Mouse (Mus musculus) midbrain, embryonic 12.5 days (tissue): ENCODE results near the gene Slc6a19. TPM values are rescaled to one million over a fixed set of nuclear protein-coding genes. Genes with fewer than 3 reads are reported as not detected.
A peak's percentile ranks its signal among the peaks of the same experiment; 100 is the strongest.
"Not testable (repeated sequence)": the region's sequence is repeated elsewhere in the genome, so short reads cannot be mapped to it uniquely, and the experiment has no call there.

Experiments
- ATAC-seq: fragments of 200-750 bp; cut with Nextera tagmentation; 2 replicates; pipeline ENCODE4 v1.8.0; 2017; ENCODE audit warnings: low read depth, moderate TSS enrichment, moderate library complexity; ENCODE audit not compliant: low FRiP score
- H3K27ac ChIP-seq: fragments of 300-500 bp; sonication (generic); replicated peaks from 2 replicates; pipeline ENCODE4 v1.5.1; 2016; ENCODE audit warnings: mild to moderate bottlenecking
- H3K27me3 ChIP-seq: fragments of 300-500 bp; sonication (generic); 2 replicates; pipeline ENCODE4 v1.6.1; 2016; ENCODE audit warnings: mild to moderate bottlenecking
- H3K36me3 ChIP-seq: fragments of 300-500 bp; sonication (generic); 2 replicates; pipeline ENCODE4 v1.6.1; 2016
- H3K4me1 ChIP-seq: fragments of 300-500 bp; sonication (generic); 2 replicates; pipeline ENCODE4 v1.6.1; 2016
- H3K4me2 ChIP-seq: fragments of 300-500 bp; sonication (generic); replicated peaks from 2 replicates; pipeline ENCODE4 v1.6.1; 2016; ENCODE audit warnings: mild to moderate bottlenecking, moderate library complexity
- H3K4me3 ChIP-seq: fragments of 300-500 bp; sonication (generic); 2 replicates; pipeline ENCODE4 v1.5.1; 2016; ENCODE audit warnings: mild to moderate bottlenecking
- H3K9ac ChIP-seq: fragments of 300-500 bp; sonication (generic); replicated peaks from 2 replicates; pipeline ENCODE4 v1.6.1; 2016; ENCODE audit warnings: mild to moderate bottlenecking, moderate library complexity
- H3K9me3 ChIP-seq: fragments of 300-500 bp; sonication (generic); 2 replicates; pipeline ENCODE4 v1.6.1; 2016; ENCODE audit warnings: mild to moderate bottlenecking
- WGBS: fragments of 180-500 bp; shearing (Covaris S2); methylation state at CpG from one replicate; pipeline ENCODE4 v1.1.7; 2016; 5-methylcytosine and 5-hydroxymethylcytosine counted together
- polyA plus RNA-seq: library from polyadenylated mRNA; unstranded; fragments of >200 nt; fragmentation: Nextera tagmentation; extraction: Ambion mirVana; gene quantifications from 2 replicates; pipeline ENCODE4 v1.2.1, GENCODE M21; 2016

The Slc6a19 gene
- polyA plus RNA-seq, 1 experiment from 2014 or later: 0.15 TPM

- Histone ChIP-seq H3K27ac (no peak overlapping the region), H3K36me3 (no peaks in the 10 kb centered on the region), H3K4me1 (no peaks in the 10 kb centered on the region), H3K4me3 (no peak overlapping the region), H3K4me2 (no peak overlapping the region), H3K9ac (no peak overlapping the region), H3K9me3 (no peaks in the 10 kb centered on the region), H3K27me3 (no peaks in the 10 kb centered on the region)
- 87% methylated on average over 5 of the region's 5 CpGs for WGBS
- ATAC-seq: no peak
Measured at GRCm38 (mm10) chr13:73711803-73712202, 7.1 kb upstream of the Slc6a19 start.

DNA sequence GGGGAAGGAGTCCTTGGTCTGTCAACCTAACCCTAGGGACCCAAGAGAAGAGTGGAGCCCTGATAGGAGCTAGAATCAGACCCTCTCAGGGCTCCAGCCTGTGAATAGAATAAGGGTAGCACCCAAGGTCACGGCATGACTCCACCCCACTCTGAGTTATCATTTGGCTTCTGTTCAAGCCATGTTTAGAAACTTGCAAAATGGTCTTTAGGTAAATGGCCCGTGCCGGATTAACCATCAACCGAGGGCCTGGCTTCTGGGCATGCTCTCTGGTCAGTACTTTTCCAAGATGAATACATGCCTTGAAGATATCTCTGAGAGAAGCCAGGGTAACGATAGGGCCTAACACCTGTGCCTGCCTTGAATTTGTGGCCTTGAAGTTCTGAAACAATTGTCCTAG, 6.6 kb upstream of the Slc6a19 start:
- H3K4me3 ChIP-seq: no peak overlapping the region
- no peaks in the 10 kb centered on the region for H3K27me3 ChIP-seq
- 92% methylated on average over 5 of the region's 5 CpGs for WGBS
- H3K4me1 ChIP-seq: no peaks in the 10 kb centered on the region
- no peaks in the 10 kb centered on the region for H3K36me3 ChIP-seq
- H3K4me2 ChIP-seq: no peak overlapping the region
- no peaks in the 10 kb centered on the region for H3K9me3 ChIP-seq
- H3K27ac ChIP-seq: no peak overlapping the region
- H3K9ac ChIP-seq: no peak overlapping the region
- no peak for ATAC-seq

DNA sequence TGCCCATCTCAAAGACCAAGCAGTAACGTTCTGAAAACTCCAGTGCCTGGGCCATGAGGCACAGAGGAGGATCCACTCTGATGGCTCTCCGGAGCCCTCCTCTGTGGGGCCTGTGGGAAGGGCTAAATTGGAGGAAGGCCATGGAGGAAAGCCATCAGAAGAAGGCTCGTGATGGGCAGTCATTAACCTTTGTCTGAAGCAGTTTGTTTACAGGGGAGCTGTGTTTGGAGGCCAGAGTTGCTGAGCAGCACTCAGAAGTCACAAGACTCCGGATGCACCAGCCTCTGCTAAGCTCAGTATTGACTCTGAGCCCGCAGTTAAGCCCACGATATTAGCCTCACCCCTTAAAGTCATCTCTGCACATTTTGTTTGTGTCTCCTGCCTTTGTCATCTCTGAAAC, 4.8 kb upstream of the Slc6a19 start:
- no peaks in the 10 kb centered on the region for H3K27me3 ChIP-seq
- no peaks in the 10 kb centered on the region for H3K9me3 ChIP-seq
- no peak overlapping the region for H3K9ac ChIP-seq
- no peaks in the 10 kb centered on the region for H3K36me3 ChIP-seq
- 74% methylated on average over 6 of the region's 6 CpGs for WGBS
- H3K4me3 ChIP-seq: no peak overlapping the region
- H3K4me1 ChIP-seq: no peaks in the 10 kb centered on the region
- no peak for ATAC-seq
- no peak overlapping the region for H3K27ac ChIP-seq
- H3K4me2 ChIP-seq: no peak overlapping the region

GRCm38 (mm10) chr13:73703486-73703885, 1.2 kb downstream of the Slc6a19 start:
- H3K4me1 ChIP-seq, H3K9ac ChIP-seq, H3K4me2 ChIP-seq, H3K36me3 ChIP-seq, H3K4me3 ChIP-seq, ATAC-seq, H3K9me3 ChIP-seq, H3K27ac ChIP-seq, H3K27me3 ChIP-seq: not testable (repeated sequence)
- WGBS: 87% methylated on average over 4 of the region's 4 CpGs

DNA sequence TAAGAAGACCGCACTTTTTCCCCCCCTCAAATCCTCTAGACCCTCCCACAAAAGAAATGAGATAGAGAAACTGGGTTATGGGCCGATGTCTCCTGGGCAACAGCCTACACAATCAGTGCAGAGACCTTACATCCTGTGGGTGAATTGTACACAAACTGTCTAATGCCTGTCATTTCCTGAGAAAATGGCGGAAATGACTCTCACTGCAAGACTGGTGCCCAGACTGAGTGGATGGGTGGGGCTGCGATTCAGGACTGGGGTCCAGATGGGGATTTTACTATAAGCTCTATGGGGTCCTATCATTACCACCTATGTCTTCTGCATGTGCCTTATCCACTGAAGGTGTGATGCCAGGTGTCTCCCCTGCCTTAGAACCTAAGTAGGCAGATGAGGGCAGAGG, 1.9 kb downstream of the Slc6a19 start:
- Histone ChIP-seq H3K9ac (no peak overlapping the region), H3K27me3 (no peaks in the 10 kb centered on the region), H3K4me1 (no peaks in the 10 kb centered on the region), H3K4me2 (no peak overlapping the region), H3K4me3 (no peak overlapping the region), H3K27ac (no peak overlapping the region), H3K9me3 (no peaks in the 10 kb centered on the region), H3K36me3 (no peaks in the 10 kb centered on the region)
- ATAC-seq: no peak
- 90% methylated on average over 4 of the region's 4 CpGs for WGBS

- ATAC-seq: no peak
- Histone ChIP-seq H3K9ac (no peak overlapping the region), H3K27ac (no peak overlapping the region), H3K36me3 (no peaks in the 10 kb centered on the region), H3K4me3 (no peak overlapping the region), H3K27me3 (no peaks in the 10 kb centered on the region), H3K9me3 (no peaks in the 10 kb centered on the region), H3K4me1 (no peaks in the 10 kb centered on the region), H3K4me2 (no peak overlapping the region)
- 84% methylated on average over 9 of the region's 9 CpGs for WGBS
Measured at GRCm38 (mm10) chr13:73701161-73701883, 3.3 kb downstream of the Slc6a19 start.

DNA sequence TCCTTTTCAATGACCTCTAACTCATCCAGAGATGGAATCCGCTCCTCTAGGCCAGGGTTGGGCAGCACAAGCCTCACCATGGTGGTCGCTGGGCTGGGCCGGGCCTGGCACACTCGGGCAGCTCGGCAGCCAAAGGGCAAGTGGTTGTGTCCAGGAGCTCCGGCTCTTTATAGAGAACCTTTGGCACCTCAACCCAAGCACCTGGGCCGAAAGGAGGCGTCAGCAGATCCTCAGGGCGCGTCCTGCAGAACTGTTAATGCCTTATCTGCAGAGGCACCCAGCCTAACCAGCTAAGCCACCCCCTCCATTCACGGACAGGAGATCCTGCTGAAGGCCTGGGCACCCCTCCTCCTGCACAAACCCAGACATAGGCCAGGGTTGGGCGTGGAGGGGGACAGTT, 4.1 kb downstream of the Slc6a19 start:
- H3K27ac ChIP-seq: no peak overlapping the region

DNA sequence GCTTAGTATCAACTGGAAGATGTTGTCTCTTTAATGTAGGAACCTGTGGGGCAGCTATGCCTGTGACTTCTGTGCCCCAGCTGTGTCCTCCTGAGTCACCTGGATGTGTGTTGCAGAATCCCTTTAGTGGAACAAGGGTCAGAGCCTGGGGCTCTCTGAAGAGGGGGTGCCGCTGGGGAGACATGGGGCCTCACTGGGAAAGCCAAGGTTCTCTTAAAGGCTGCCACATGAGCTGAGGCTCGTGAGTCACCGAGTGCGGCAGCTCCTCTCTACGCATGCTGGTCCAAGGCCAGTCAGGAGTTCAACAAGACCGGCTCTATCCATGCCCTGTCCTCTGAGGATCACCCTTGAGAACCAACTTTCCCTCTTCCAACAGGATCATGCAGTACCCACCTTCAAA, 5.0 kb downstream of the Slc6a19 start:
- Histone ChIP-seq H3K4me1 (no peaks in the 10 kb centered on the region), H3K9ac (no peak overlapping the region), H3K36me3 (no peaks in the 10 kb centered on the region), H3K4me3 (no peak overlapping the region), H3K9me3 (no peaks in the 10 kb centered on the region), H3K4me2 (no peak overlapping the region), H3K27me3 (no peaks in the 10 kb centered on the region), H3K27ac (no peak overlapping the region)
- ATAC-seq: no peak
- WGBS: 89% methylated on average over 6 of the region's 6 CpGs

More for the DNA sequence above, 4.1 kb downstream of the Slc6a19 start:
- Histone ChIP-seq H3K4me1 (no peaks in the 10 kb centered on the region), H3K27me3 (no peaks in the 10 kb centered on the region), H3K9me3 (no peaks in the 10 kb centered on the region), H3K4me3 (no peak overlapping the region), H3K9ac (no peak overlapping the region), H3K36me3 (no peaks in the 10 kb centered on the region), H3K4me2 (no peak overlapping the region)
- 91% methylated on average over 12 of the region's 12 CpGs for WGBS
- ATAC-seq: no peak

- H3K4me3 ChIP-seq: no peak overlapping the region
- 75% methylated on average over 3 of the region's 3 CpGs for WGBS
- no peaks in the 10 kb centered on the region for H3K27me3 ChIP-seq
- no peak for ATAC-seq
- no peaks in the 10 kb centered on the region for H3K36me3 ChIP-seq
- H3K4me2 ChIP-seq: no peak overlapping the region
- H3K4me1 ChIP-seq: 0 out of 2 replicates have a peak, but pooled peaks cover 2% of the 10 kb centered on the region
- H3K9ac ChIP-seq: no peak overlapping the region
- no peak overlapping the region for H3K27ac ChIP-seq
- no peaks in the 10 kb centered on the region for H3K9me3 ChIP-seq
Measured at GRCm38 (mm10) chr13:73696529-73696928, 8.1 kb downstream of the Slc6a19 start.

GRCm38 (mm10) chr13:73694972-73695371, 9.7 kb downstream of the Slc6a19 start:
- WGBS: 91% methylated on average over 1 of the region's 1 CpGs
- 0 out of 2 replicates have a peak, but pooled peaks cover 2% of the 10 kb centered on the region for H3K4me1 ChIP-seq
- H3K9ac ChIP-seq: no peak overlapping the region
- no peaks in the 10 kb centered on the region for H3K27me3 ChIP-seq
- H3K36me3 ChIP-seq: no peaks in the 10 kb centered on the region
- H3K9me3 ChIP-seq: no peaks in the 10 kb centered on the region
- no peak for ATAC-seq
- no peak overlapping the region for H3K27ac ChIP-seq
- no peak overlapping the region for H3K4me3 ChIP-seq
- H3K4me2 ChIP-seq: no peak overlapping the region

GRCm38 (mm10) chr13:73693333-73693732, 11.3 kb downstream of the Slc6a19 start:
- Histone ChIP-seq H3K27me3 (no peaks in the 10 kb centered on the region), H3K9ac (no peak overlapping the region), H3K4me3 (no peak overlapping the region), H3K9me3 (no peaks in the 10 kb centered on the region), H3K4me1 (0 out of 2 replicates have a peak, but pooled peaks cover 2% of the 10 kb centered on the region), H3K4me2 (no peak overlapping the region), H3K27ac (no peak overlapping the region), H3K36me3 (no peaks in the 10 kb centered on the region)
- no peak for ATAC-seq
- WGBS: 71% methylated on average over 2 of the region's 2 CpGs

DNA sequence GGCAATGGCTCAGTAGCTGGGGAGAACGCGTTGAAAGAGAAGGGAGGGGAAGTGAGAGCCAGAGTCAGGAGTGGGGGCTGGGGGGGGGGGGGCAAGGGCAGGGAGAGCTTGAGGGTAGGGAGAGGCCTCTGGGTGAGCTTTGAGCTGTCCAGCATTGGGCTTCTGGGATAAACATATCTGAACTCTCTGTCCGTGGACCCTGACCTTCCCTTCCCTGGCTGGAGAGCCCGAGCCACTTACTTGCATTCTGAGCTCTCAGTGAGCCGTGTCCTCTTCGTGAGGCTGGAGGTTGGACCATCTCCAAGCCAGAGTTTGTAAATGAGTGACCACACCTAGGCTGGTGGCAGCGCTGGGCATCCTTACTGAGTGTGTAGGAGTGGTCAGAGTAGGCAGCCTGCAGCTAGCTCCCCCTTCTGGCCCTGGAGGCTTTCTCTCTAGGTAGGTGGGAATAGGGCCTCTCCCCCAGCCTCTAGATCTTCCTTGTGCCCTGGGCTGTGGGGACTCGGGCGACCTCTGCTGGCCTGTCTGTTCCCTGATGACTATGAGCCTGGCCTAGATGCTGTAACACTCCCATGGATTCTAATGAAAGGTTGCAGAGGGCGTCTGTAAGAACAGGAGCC, 12.3 kb downstream of the Slc6a19 start:
- H3K4me1 ChIP-seq: 0 out of 2 replicates have a peak, but pooled peaks cover 2% of the 10 kb centered on the region
- no peaks in the 10 kb centered on the region for H3K36me3 ChIP-seq
- no peak overlapping the region for H3K4me3 ChIP-seq
- no peak overlapping the region for H3K4me2 ChIP-seq
- no peaks in the 10 kb centered on the region for H3K27me3 ChIP-seq
- peak; percentile 87 for ATAC-seq
- H3K9me3 ChIP-seq: no peaks in the 10 kb centered on the region
- WGBS: 31% methylated on average over 10 of the region's 10 CpGs
- no peak overlapping the region for H3K27ac ChIP-seq
- H3K9ac ChIP-seq: no peak overlapping the region
